Mouse (Mus musculus) limb, embryonic 10.5 days (tissue): ENCODE results near the gene Anapc15. TPM values are rescaled to one million over a fixed set of nuclear protein-coding genes. Genes with fewer than 3 reads are reported as not detected.
"Not testable (repeated sequence)": the region's sequence is repeated elsewhere in the genome, so short reads cannot be mapped to it uniquely, and the experiment has no call there.

Source experiments
- DNase-seq: peaks from one replicate; pipeline ENCODE4 v3.0.0-alpha.2; 2017; ENCODE audit warnings: low spot score
- H3K27ac ChIP-seq: fragments of 300-500 bp; sonication (generic); 2 replicates; pipeline ENCODE4 v1.5.1; 2016; ENCODE audit warnings: mild to moderate bottlenecking
- H3K27me3 ChIP-seq: fragments of 300-500 bp; sonication (generic); 2 replicates; pipeline ENCODE4 v1.6.1; 2016; ENCODE audit warnings: low read depth, mild to moderate bottlenecking; ENCODE audit not compliant: poor library complexity, severe bottlenecking
- H3K36me3 ChIP-seq: fragments of 300-500 bp; sonication (generic); 2 replicates; pipeline ENCODE4 v1.6.1; 2016; ENCODE audit warnings: mild to moderate bottlenecking, moderate library complexity
- H3K4me1 ChIP-seq: fragments of 300-500 bp; sonication (generic); 2 replicates; pipeline ENCODE4 v1.6.1; 2016
- H3K4me3 ChIP-seq: fragments of 300-500 bp; sonication (generic); 2 replicates; pipeline ENCODE4 v1.5.1; 2016; ENCODE audit warnings: mild to moderate bottlenecking, moderate library complexity
- H3K9me3 ChIP-seq: fragments of 300-500 bp; sonication (generic); replicated peaks from 2 replicates; pipeline ENCODE4 v1.6.1; 2016; ENCODE audit warnings: mild to moderate bottlenecking
- WGBS: fragments of 180-500 bp; shearing (Covaris S2); methylation state at CpG from one replicate; pipeline ENCODE4 v1.1.7; 2016; 5-methylcytosine and 5-hydroxymethylcytosine counted together
- polyA plus RNA-seq: library from polyadenylated mRNA; unstranded; fragments of >200 nt; fragmentation: Nextera tagmentation; extraction: Ambion mirVana; gene quantifications from 2 replicates; pipeline ENCODE4 v1.2.1, GENCODE M21; 2016

Gene Anapc15
- polyA plus RNA-seq, 1 experiment from 2014 or later = 115 TPM

DNA sequence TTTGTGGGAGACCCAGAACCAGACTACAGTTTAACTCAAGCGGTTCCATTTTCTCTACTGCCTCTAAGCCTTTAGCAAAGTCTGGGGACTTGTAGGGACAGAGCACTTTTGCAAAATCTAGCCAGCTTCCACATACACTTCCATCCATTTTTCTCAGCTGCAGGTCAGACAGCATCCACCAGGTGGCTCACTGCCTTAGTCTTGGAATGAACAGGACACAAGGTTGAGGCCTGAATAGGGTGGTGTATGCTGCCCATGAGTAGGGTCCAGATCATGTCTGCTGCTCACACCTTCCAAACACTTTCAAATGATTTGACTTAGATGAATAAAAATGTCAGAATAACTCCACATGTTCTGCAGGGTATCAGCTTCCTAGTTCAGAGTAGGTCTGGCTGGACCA, 54.6 kb downstream of the Anapc15 start:
- DNase-seq = peak; percentile 73
- no peaks in the 10 kb centered on the region for H3K9me3 ChIP-seq
- no peaks in the 10 kb centered on the region for H3K4me1 ChIP-seq
- no peak overlapping the region for H3K27ac ChIP-seq
- H3K36me3 ChIP-seq = peaks cover 26% of the 10 kb centered on the region
- no peaks in the 10 kb centered on the region for H3K27me3 ChIP-seq
- WGBS = 19% methylated on average over 1 of the region's 1 CpGs
- no peak overlapping the region for H3K4me3 ChIP-seq

GRCm38 (mm10) chr7:101925892-101926291, 62.4 kb downstream of the Anapc15 start:
- H3K27me3 ChIP-seq, H3K4me3 ChIP-seq, H3K27ac ChIP-seq, H3K9me3 ChIP-seq, H3K36me3 ChIP-seq, DNase-seq, H3K4me1 ChIP-seq: not testable (repeated sequence)

DNA sequence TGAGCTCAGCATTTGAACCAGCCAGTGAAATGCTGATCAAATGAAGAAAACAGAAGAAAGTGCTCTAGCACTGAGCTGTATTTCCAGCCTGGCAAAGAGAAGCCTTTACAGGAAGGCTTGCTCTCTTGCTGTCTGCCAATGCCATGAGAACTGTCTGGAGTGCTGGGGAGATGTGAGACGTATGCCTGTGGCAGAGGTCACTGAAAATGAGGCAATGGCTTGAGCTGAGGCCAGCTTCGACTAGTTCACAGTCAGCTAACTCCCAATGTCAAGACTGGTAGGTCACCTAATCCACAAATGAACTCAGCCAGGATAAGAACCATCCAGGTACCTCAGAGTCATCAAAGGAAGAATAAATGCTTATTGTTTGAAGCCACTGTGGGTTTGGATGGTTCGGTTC, 64.6 kb downstream of the Anapc15 start:
- 91% methylated on average over 3 of the region's 3 CpGs for WGBS

GRCm38 (mm10) chr7:101932551-101932950, 69.0 kb downstream of the Anapc15 start:
- Histone ChIP-seq H3K9me3 (no peaks in the 10 kb centered on the region), H3K27ac (no peak overlapping the region), H3K27me3 (no peaks in the 10 kb centered on the region), H3K4me3 (peak overlapping the region; percentile 86), H3K36me3 (peaks cover 22% of the 10 kb centered on the region), H3K4me1 (peaks cover 21% of the 10 kb centered on the region)
- 90% methylated on average over 1 of the region's 1 CpGs for WGBS
- DNase-seq = no peak

More for the DNA sequence above, 64.6 kb downstream of the Anapc15 start:
- Histone ChIP-seq H3K4me3 (no peak overlapping the region), H3K27ac (no peak overlapping the region), H3K36me3 (no peaks in the 10 kb centered on the region; the same call in 1 of the 2 replicates), H3K4me1 (peaks cover 6% of the 10 kb centered on the region), H3K9me3 (no peaks in the 10 kb centered on the region), H3K27me3 (no peaks in the 10 kb centered on the region)
- DNase-seq = no peak

DNA sequence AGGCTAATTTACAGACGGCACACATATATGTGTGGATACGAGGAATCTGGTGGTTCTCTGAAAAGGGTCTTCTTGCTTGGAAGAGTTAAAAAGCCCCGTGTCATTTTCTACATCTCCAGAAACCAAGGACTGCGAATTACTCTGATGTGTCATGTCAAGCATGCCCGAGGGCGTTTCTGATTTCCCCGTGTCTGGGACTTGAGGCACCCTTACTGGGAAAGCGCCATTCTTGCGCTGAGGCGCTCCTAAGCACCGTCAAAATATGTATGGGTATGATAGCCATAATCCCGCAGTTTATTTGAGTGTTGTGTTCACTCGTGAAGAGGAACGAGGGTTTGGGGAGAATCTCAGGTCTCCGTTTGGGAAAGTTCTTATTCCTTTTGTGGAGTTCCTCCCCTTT, 69.8 kb downstream of the Anapc15 start:
- 11% methylated on average over 15 of the region's 15 CpGs for WGBS
- Histone ChIP-seq H3K4me1 (peaks cover 21% of the 10 kb centered on the region), H3K9me3 (no peaks in the 10 kb centered on the region), H3K36me3 (peaks cover 27% of the 10 kb centered on the region), H3K27ac (peak overlapping the region; percentile 92), H3K27me3 (no peaks in the 10 kb centered on the region), H3K4me3 (peak overlapping the region; percentile 86)
- DNase-seq = no peak

DNA sequence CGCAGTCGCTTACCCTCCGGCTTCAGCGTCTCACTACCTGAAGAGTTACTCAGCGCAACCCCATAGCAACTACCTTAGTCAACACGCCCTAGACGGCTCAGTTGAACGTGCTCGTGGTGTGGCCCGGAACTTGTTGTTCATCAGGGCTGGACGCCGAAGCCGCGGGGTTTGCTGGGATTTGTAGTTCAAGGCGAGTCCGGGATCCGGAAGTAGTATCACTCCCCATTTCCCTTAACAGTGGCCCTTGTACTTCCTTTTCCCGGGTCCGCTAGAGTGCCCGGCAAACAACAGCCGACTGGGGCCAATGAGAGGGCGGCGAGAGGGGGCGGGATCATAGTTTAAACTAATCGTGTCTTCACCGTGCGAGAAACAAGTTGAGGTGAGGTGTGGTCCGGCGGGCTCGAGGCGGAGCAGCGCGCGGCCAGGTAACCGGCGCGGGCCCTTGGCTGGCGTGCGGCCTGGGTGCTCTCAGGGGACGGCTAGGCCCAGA, 70.3 kb downstream of the Anapc15 start, which contains the start of the genes Lrrc51 and Numa1:
Lrrc51 (minus strand) TSS at position 145 of the 490 bp plus-strand sequence.
Numa1 (plus strand) TSS at position 361 of the 490 bp plus-strand sequence.
- peaks cover 32% of the 10 kb centered on the region for H3K36me3 ChIP-seq
- under 1% methylated on average over 40 of the region's 40 CpGs for WGBS
- H3K4me3 ChIP-seq = peak within 1 kb of the TSS; percentile 86
- peak within 1 kb of the TSS; percentile 92 for H3K27ac ChIP-seq
- H3K9me3 ChIP-seq = no peaks in the 10 kb centered on the region
- H3K4me1 ChIP-seq = peaks cover 21% of the 10 kb centered on the region
- DNase-seq = peak; percentile 96
- no peaks in the 10 kb centered on the region for H3K27me3 ChIP-seq

DNA sequence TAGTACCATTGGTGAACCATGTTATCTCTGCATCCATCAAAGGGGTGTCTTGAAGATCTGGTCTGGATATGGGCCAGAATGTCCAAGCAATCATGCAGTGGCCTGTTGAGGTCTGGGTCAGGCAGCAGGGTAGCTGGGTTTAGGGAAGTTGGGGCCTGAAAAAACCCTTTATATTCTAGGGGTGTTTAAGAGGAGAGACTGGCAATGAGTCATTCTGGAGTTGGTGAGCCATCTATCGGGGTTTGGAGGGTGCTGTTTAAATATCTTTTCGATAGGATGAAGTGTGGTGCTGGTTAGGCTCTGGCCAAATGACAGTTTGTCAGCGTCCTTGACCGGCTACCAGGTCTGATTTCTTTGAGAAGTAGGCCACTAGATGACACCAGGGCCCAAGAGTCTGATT, 72.4 kb downstream of the Anapc15 start:
- WGBS = 96% methylated on average over 4 of the region's 4 CpGs
- Histone ChIP-seq H3K4me3 (no peak overlapping the region), H3K27me3 (no peaks in the 10 kb centered on the region), H3K27ac (no peak overlapping the region), H3K36me3 (peaks cover 41% of the 10 kb centered on the region), H3K4me1 (peaks cover 21% of the 10 kb centered on the region), H3K9me3 (no peaks in the 10 kb centered on the region)
- DNase-seq = no peak

GRCm38 (mm10) chr7:101936996-101937395, 73.5 kb downstream of the Anapc15 start:
- no peak overlapping the region for H3K4me3 ChIP-seq
- peaks cover 41% of the 10 kb centered on the region for H3K36me3 ChIP-seq
- H3K9me3 ChIP-seq = no peaks in the 10 kb centered on the region
- H3K4me1 ChIP-seq = peaks cover 21% of the 10 kb centered on the region
- no peak overlapping the region for H3K27ac ChIP-seq
- H3K27me3 ChIP-seq = no peaks in the 10 kb centered on the region
- 96% methylated on average over 4 of the region's 4 CpGs for WGBS
- DNase-seq = no peak

DNA sequence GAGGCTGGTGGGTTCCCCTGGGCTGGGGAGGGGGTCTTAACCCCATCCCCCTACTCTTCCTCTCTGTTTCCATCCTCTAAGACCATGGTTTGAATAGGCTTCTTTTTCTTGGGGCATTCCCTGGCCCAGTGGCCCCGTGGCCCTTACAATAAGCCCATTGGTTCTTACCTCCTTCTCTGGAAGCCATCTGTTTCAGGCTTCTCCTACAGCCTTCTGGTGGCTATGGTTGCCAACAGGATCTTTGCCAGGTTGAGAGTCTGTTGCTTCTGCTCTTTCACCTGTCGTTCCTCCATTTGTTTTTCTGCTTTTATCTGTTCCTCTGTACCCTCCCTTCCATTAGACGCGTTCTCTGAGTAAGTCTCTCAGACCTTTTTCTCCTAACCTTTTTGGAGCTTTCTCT, 74.1 kb downstream of the Anapc15 start:
- H3K27ac ChIP-seq = no peak overlapping the region
- DNase-seq = no peak
- peaks cover 41% of the 10 kb centered on the region for H3K36me3 ChIP-seq
- no peak overlapping the region for H3K4me3 ChIP-seq
- no peaks in the 10 kb centered on the region for H3K9me3 ChIP-seq
- H3K27me3 ChIP-seq = no peaks in the 10 kb centered on the region
- H3K4me1 ChIP-seq = peaks cover 19% of the 10 kb centered on the region
- 95% methylated on average over 4 of the region's 4 CpGs for WGBS

DNA sequence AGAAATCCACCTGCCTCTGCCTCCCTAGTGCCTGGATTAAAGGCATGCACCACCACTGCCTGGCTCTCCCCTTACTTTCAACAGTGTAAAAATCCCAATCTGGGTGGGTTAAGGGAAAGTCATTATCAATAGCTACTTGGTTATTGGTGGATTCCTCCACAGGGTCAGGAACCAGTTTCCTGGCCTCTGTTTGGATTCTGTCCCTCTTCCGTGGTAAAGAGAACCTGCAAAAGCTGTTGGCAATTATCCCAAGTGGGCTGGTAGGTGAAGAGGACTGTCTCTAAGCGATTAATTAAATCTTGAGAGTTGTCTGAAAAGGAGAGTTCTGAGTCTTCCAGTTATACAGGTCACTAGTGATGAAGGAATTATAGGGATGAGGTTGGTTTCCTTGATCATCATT, 74.8 kb downstream of the Anapc15 start:
- no peak for DNase-seq
- no peak overlapping the region for H3K27ac ChIP-seq
- no peaks in the 10 kb centered on the region for H3K9me3 ChIP-seq
- no peaks in the 10 kb centered on the region for H3K27me3 ChIP-seq
- H3K36me3 ChIP-seq = peaks cover 41% of the 10 kb centered on the region
- WGBS = 93% methylated on average over 2 of the region's 2 CpGs
- H3K4me1 ChIP-seq = peaks cover 12% of the 10 kb centered on the region
- no peak overlapping the region for H3K4me3 ChIP-seq

- no peaks in the 10 kb centered on the region for H3K9me3 ChIP-seq
- H3K27me3 ChIP-seq = no peaks in the 10 kb centered on the region
- H3K4me3 ChIP-seq = no peak overlapping the region
- no peak overlapping the region for H3K27ac ChIP-seq
- WGBS = 94% methylated on average over 4 of the region's 4 CpGs
- H3K4me1 ChIP-seq = peaks cover 10% of the 10 kb centered on the region
- peaks cover 41% of the 10 kb centered on the region for H3K36me3 ChIP-seq
- no peak for DNase-seq
Measured at GRCm38 (mm10) chr7:101939758-101940157, 76.2 kb downstream of the Anapc15 start.

- H3K36me3 ChIP-seq = peaks cover 11% of the 10 kb centered on the region
- DNase-seq, H3K27me3 ChIP-seq, H3K27ac ChIP-seq, H3K4me1 ChIP-seq, H3K9me3 ChIP-seq, H3K4me3 ChIP-seq: not testable (repeated sequence)
- 90% methylated on average over 5 of the region's 5 CpGs for WGBS
Measured at GRCm38 (mm10) chr7:101949008-101949407, 85.5 kb downstream of the Anapc15 start.
